Mouse (Mus musculus) frontal cortex, postnatal 10 days (tissue): ENCODE results near the gene Rnf24.
A peak's percentile ranks its signal among the peaks of the same experiment; 100 is the strongest.

Source experiments
- DNase-seq, 2 experiments: peaks; one replicate each; pipeline ENCODE4 v3.0.0; 2022; ENCODE audit warnings: low spot score in 2 of 2, mixed read lengths in 1 of 2

Rnf24 gene

DNA sequence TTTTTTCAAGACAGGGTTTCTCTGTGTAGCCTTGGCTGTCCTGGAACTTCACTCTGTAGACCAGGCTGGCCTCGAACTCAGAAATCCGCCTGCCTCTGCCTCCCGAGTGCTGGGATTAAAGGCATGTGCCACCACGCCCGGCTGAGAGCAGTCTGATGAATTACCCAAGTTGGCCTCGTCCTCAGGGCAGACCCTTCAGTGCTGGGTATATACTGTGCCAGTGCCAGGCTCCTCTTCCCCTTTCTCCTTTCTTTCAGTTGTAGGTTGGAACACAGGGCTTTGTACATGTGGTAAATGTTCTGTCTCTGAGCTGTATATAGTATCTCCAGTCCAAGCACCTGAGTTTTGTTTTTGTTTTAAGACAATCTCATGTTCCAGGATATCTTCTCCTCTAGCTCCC is 88.7 kb downstream of the Rnf24 start:
- no peak for DNase-seq

DNA sequence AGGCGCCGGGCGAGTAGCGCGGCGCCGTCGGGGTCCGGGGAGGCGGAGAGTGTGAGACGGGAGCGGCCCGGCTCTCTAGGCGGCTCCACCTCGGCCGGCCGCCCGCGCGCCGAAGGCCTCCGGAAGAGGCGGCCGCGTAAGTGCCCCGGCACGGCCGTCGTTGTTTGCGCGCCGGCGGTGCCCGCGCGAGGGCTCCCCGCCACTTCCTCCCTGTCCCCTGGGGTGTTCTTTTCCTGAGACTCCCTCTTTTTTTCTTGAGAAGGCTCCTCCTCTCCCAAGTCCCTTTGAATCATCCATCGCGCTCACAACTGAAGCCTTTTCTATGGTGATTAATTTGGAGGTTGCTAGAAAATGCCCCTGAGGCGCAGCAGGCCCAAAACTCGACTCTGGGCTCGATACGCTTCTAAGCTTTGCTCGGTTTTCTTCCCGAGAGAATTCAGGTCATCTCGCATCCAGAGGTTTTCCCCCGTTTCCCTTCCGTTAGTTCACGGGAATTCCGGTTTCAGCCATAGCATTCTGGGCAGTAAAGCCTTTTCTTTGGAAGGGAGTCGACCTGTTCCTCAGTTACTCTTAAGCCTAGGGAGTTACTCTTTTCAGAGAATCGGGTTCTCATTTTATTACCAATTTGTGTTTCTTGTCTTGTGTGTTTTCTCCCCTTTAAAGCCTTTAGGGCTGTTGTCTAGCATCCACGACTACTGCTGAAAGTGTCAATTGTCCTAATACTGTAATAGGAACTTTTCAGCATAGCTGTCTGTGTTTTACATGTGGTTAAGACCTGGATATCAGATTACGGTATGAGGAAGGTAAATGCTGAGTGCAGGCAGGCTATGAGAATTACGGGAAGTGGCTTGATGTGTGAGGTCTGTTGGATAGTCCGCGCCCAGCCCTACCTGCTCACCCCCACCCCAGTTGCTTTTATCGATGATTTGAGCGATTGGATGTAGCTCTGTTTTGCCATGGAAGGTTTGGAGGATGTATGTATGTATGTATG is 89.7 kb downstream of the Rnf24 start:
- DNase-seq, result peak in 1 of 2 experiments; percentile 46

DNA sequence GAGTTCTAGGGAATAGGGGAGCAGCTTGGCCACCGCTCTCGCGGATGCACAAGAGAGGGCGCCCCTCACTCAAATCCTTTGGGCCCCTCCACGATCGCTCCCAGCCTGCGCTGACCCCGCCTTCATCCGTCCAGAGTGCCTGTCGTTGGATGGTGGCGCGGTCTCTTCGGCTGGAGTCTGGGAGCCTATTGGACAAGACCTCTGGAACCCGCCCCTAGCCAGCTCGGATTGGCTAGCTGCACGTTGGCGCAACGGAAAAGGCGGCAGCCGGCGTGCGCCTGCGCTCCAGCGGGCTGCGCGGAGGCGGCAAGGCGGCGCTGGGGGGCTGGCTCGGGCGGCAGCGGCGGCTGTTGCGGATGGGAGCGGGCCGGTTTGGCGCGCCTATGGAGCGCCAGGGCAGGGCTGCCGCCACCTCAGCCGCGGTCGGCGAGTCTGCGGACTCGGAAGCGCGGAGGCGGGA is 90.4 kb downstream of the Rnf24 start, which contains the start of gene Pank2:
TSS of gene Pank2 (plus strand) at position 283 of the 460 bp plus-strand sequence.
- peak; percentile 97 to 98 for DNase-seq

DNA sequence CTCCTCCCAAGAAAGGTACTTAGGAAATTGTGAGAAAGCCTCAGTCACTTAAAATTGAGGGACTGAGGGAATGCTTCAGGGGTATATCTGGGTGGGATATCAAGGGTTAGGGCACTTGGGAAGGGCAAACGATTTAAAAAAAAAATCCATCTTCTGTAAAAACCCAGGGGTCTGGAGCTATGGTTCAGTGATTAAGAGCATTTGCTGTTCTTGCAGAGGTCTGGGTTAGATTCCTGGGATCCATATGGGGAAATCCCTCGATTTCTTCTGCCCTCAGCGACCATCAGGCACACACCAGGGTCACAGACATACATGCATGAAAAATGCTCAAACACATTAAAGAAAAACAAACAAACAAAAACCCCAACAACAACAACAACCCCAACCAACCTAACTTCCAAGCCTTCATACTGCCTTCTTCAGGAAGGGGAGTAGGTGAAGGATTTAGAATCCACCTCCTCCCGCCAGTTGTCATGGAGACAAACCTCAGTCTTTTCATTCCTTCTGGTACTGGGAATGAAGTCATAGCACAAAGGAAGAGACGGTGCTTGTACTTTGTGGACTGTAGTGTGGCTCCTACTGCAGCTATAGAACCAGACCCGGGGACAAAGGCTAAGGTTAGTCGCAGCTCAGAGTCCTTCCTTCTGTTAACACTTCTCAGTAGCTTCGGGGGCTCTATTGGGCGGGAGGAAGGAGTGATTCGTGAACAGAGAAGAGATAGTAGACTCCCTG is 91.0 kb downstream of the Rnf24 start:
- no peak for DNase-seq

DNA sequence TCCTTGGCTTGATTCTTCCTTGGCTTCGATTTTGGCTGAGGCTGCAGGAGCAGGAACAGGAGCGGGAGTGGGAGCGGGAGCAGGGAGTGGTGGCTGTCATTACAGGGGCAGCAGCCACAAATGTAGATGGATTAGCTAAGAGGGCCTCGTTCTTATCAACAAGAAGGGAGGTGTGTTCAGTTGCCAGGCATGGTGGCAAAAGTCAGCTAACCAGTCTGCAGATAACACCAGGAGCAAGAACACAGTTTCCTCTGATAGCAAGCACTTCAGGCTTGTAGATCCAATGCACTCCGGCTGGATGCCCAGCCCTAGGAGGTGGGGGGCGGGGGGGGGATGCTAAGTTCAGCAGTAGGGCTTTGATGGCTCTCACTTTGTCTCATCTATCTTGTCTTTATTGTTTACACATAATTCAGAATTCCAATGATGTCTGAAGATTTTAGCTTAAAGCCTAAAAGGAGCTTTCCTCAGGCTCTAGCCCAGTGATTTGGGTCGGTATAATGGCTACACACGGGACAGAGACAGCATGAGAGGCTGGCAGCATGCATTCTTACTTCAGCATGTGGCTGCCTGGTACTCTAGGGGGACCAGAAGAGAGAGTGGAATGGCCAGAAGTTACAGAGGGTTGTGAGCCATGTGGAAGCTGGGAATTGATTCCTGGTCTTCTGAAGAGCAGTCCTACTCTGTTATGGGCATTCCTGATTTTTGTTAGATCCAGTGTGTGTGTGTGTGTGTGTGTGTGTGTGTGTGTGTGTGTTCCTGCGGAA is 92.0 kb downstream of the Rnf24 start:
- DNase-seq, result no peak

DNA sequence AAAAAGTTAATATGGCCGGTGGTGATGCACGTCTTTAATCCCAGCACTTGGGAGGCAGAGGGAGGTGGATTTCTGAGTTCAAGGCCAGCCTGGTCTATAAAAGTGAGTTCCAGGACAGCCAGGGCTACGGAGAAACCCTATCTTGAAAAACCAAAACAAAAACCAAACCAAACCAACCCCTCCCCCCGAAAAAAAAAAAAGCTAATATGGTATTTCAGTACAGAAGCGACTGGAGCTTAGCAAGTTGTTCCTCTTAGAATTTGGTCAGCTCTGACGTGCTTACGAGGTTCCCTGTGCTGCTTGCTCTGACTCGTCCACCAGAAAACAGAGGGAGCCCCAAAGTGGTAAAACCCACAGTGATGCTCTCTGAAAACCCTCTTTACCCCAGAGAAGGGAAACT is 94.0 kb downstream of the Rnf24 start:
- DNase-seq, result no peak

DNA sequence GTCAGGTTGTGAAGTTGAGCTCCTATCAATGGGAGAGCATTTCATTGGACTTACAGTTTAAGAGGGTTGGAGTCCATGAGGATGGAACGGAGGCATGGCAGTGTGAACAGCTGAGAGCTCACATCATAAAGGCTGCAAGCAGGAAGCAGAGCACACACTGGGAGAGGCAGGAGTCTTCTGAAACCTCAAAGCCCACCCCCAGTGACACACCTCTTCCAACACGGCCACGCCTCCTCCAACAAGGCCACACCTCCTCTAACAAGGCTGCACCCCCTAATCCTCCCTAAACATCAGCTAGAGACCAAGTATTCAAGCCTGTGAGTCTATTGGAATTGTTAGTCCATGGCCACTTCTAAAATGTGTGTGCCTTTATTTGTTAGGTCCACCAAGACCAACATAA is 97.0 kb downstream of the Rnf24 start:
- no peak for DNase-seq

DNA sequence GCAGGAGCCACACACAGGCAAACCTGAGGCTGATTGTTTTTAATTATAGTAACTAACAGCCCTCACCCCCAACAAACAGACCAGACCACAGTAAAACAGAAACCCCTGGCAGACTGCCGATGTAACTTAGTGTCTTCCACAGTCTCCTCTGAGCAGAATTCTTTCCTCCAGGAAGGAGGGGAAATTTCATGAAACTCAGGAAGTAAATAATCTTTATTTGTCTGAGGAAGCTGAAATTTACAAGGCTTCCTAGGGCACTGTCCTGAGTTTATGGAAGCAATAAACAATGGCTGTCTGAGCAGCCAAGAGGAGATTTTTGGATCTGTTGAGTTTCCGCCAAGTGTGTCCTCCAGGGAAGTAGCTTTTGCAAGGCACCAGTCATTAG is 98.4 kb downstream of the Rnf24 start:
- DNase-seq, result no peak

DNA sequence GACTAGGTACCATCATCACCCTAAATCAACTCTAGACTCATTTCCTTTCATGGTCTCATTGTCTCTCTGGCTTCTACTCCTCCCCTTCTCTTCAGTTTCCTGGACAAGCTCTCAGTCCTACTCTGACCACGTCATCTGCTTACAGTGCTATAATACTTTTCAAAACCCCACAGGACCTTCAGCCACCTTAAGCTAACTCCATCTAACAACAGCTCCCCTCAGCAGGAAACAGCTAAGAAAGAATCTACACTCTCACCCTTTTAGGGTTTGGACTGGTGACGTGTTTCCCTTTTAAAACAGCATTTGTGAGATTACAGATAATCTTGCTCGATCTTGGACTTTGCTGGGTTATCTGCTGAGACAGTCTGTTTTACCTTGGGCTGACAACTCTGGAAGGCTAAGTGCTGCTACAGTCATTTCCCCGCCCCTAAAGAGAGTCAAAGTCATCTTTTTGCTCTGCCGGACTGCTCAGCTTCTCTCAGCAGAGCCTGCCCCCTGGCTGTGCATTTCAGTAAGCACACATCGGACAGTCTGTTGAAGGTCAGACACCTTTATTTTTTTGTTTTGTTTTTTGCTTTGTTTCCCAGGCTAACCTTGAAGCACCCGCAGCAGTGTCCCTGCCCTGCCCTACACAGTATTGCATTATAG is 98.9 kb downstream of the Rnf24 start:
- peak in 1 of 2 experiments; percentile 31 for DNase-seq
